Mouse (Mus musculus): ENCODE results near the gene Racgap1. TPM values are rescaled to one million over a fixed set of nuclear protein-coding genes. Genes with fewer than 3 reads are reported as not detected.
A peak's percentile ranks its signal among the peaks of the same experiment; 100 is the strongest.

The Racgap1 gene
- polyA plus RNA-seq, 1 experiment from 2014 or later, result 35.9 TPM

GRCm38 (mm10) chr15:99691976-99692375 lies 40.5 kb upstream of the Racgap1 start:
- ATAC-seq (ENCODE audit: low FRiP score, low TSS enrichment), result no peak
- WGBS, result 34% methylated on average over 9 of the region's 9 CpGs
- H3K9ac ChIP-seq (ENCODE audit: low read length), result no peak overlapping the region

GRCm38 (mm10) chr15:99690924-99691323 lies 39.5 kb upstream of the Racgap1 start:
- ATAC-seq (ENCODE audit: low FRiP score, low TSS enrichment) (no peak), DNase-seq (ENCODE audit: low spot score) (no peak)
- H3K9ac ChIP-seq (ENCODE audit: low read length), result no peak overlapping the region
- no peaks in the 10 kb centered on the region for H3K4me1 ChIP-seq (replicated peaks; ENCODE audit: control insufficient read depth, insufficient read depth)
- H3K27ac ChIP-seq (replicated peaks), result no peak overlapping the region
- no peak for TF ChIP-seq CTCF (IDR thresholded peaks at IDR 0.05; ENCODE audit: low read depth)
- no peak overlapping the region for H3K4me2 ChIP-seq (replicated peaks; ENCODE audit: low read depth)
- H3K27me3 ChIP-seq (ENCODE audit: control insufficient read depth, insufficient read depth, low read length), result no peaks in the 10 kb centered on the region
- no peak overlapping the region for H3K4me3 ChIP-seq (ENCODE audit: low read depth, low read length)
- 20% methylated on average over 4 of the region's 4 CpGs for WGBS
- no peaks in the 10 kb centered on the region for H3K36me3 ChIP-seq (ENCODE audit: control insufficient read depth, insufficient read depth, low read length)
- no peaks in the 10 kb centered on the region for H3K9me3 ChIP-seq (ENCODE audit: control insufficient read depth, low read length)

More at GRCm38 (mm10) chr15:99691976-99692375, 40.5 kb upstream of the Racgap1 start:
- TF ChIP-seq CTCF (IDR thresholded peaks at IDR 0.05; ENCODE audit: low read depth) (no peak), EP300 (optimal IDR thresholded peaks at IDR 0.05) (no peak)
- Histone ChIP-seq H3K4me1 (replicated peaks; ENCODE audit: control insufficient read depth, insufficient read depth) (no peaks in the 10 kb centered on the region), H3K9me3 (ENCODE audit: control insufficient read depth, low read length) (no peaks in the 10 kb centered on the region), H3K36me3 (ENCODE audit: control insufficient read depth, insufficient read depth, low read length) (no peaks in the 10 kb centered on the region), H3K27ac (replicated peaks) (no peak overlapping the region), H3K27me3 (ENCODE audit: control insufficient read depth, insufficient read depth, low read length) (no peaks in the 10 kb centered on the region), H3K4me3 (ENCODE audit: low read depth, low read length) (no peak overlapping the region), H3K4me2 (replicated peaks; ENCODE audit: low read depth) (no peak overlapping the region)
- DNase-seq (ENCODE audit: low spot score), result no peak

- 3% methylated on average over 4 of the region's 4 CpGs for WGBS
- Histone ChIP-seq H3K4me1 (replicated peaks; ENCODE audit: control insufficient read depth, insufficient read depth) (no peaks in the 10 kb centered on the region), H3K9ac (ENCODE audit: low read length) (no peak overlapping the region), H3K4me3 (ENCODE audit: low read depth, low read length) (no peak overlapping the region), H3K36me3 (ENCODE audit: control insufficient read depth, insufficient read depth, low read length) (no peaks in the 10 kb centered on the region), H3K4me2 (replicated peaks; ENCODE audit: low read depth) (no peak overlapping the region), H3K9me3 (ENCODE audit: control insufficient read depth, low read length) (no peaks in the 10 kb centered on the region), H3K27ac (replicated peaks) (no peak overlapping the region), H3K27me3 (ENCODE audit: control insufficient read depth, insufficient read depth, low read length) (no peaks in the 10 kb centered on the region)
- DNase-seq (ENCODE audit: low spot score) (peak; percentile 57), ATAC-seq (ENCODE audit: low FRiP score, low TSS enrichment) (peak; percentile 59; the same call in 1 of the 2 replicates)
- peak; percentile 96 for TF ChIP-seq CTCF (IDR thresholded peaks at IDR 0.05; ENCODE audit: low read depth)
- TF ChIP-seq EP300 (optimal IDR thresholded peaks at IDR 0.05), result no peak
These were observed 37.3 kb upstream of the Racgap1 start for GRCm38 (mm10) chr15:99688712-99689111.

GRCm38 (mm10) chr15:99684156-99684555 lies 32.7 kb upstream of the Racgap1 start:
- H3K4me2 ChIP-seq (replicated peaks; ENCODE audit: low read depth), result no peak overlapping the region
- TF ChIP-seq EP300 (optimal IDR thresholded peaks at IDR 0.05) (no peak), CTCF (IDR thresholded peaks at IDR 0.05; ENCODE audit: low read depth) (no peak)
- no peak overlapping the region for H3K27ac ChIP-seq (replicated peaks)
- H3K36me3 ChIP-seq (ENCODE audit: control insufficient read depth, insufficient read depth, low read length), result no peaks in the 10 kb centered on the region
- H3K4me3 ChIP-seq (ENCODE audit: low read depth, low read length), result no peak overlapping the region
- no peaks in the 10 kb centered on the region for H3K9me3 ChIP-seq (ENCODE audit: control insufficient read depth, low read length)
- H3K27me3 ChIP-seq (ENCODE audit: control insufficient read depth, insufficient read depth, low read length), result no peaks in the 10 kb centered on the region
- DNase-seq (ENCODE audit: low spot score) (no peak), ATAC-seq (ENCODE audit: low FRiP score, low TSS enrichment) (no peak)
- no peak overlapping the region for H3K9ac ChIP-seq (ENCODE audit: low read length)
- WGBS, result 86% methylated on average over 5 of the region's 5 CpGs
- H3K4me1 ChIP-seq (replicated peaks; ENCODE audit: control insufficient read depth, insufficient read depth), result no peaks in the 10 kb centered on the region

- TF ChIP-seq CTCF (IDR thresholded peaks at IDR 0.05; ENCODE audit: low read depth), result peak; percentile 53
- TF ChIP-seq EP300 (optimal IDR thresholded peaks at IDR 0.05), result no peak
- no peak overlapping the region for H3K27ac ChIP-seq (replicated peaks)
These were observed 31.4 kb upstream of the Racgap1 start for GRCm38 (mm10) chr15:99682880-99683279.

GRCm38 (mm10) chr15:99679008-99679407 lies 27.6 kb upstream of the Racgap1 start:
- no peaks in the 10 kb centered on the region for H3K4me1 ChIP-seq (replicated peaks; ENCODE audit: control insufficient read depth, insufficient read depth)
- no peak for DNase-seq (ENCODE audit: low spot score)
- H3K36me3 ChIP-seq (ENCODE audit: control insufficient read depth, insufficient read depth, low read length), result no peaks in the 10 kb centered on the region
- no peak overlapping the region for H3K4me2 ChIP-seq (replicated peaks; ENCODE audit: low read depth)
- WGBS, result 59% methylated on average over 7 of the region's 7 CpGs
- no peak for ATAC-seq (ENCODE audit: low FRiP score, low TSS enrichment)
- no peaks in the 10 kb centered on the region for H3K9me3 ChIP-seq (ENCODE audit: control insufficient read depth, low read length)
- TF ChIP-seq CTCF (IDR thresholded peaks at IDR 0.05; ENCODE audit: low read depth) (no peak), EP300 (optimal IDR thresholded peaks at IDR 0.05) (no peak)
- H3K4me3 ChIP-seq (ENCODE audit: low read depth, low read length), result no peak overlapping the region
- no peak overlapping the region for H3K27ac ChIP-seq (replicated peaks)
- no peak overlapping the region for H3K9ac ChIP-seq (ENCODE audit: low read length)
- no peaks in the 10 kb centered on the region for H3K27me3 ChIP-seq (ENCODE audit: control insufficient read depth, insufficient read depth, low read length)

More at GRCm38 (mm10) chr15:99682880-99683279, 31.4 kb upstream of the Racgap1 start:
- no peaks in the 10 kb centered on the region for H3K4me1 ChIP-seq (replicated peaks; ENCODE audit: control insufficient read depth, insufficient read depth)
- H3K9me3 ChIP-seq (ENCODE audit: control insufficient read depth, low read length), result no peaks in the 10 kb centered on the region
- H3K4me2 ChIP-seq (replicated peaks; ENCODE audit: low read depth), result no peak overlapping the region
- H3K4me3 ChIP-seq (ENCODE audit: low read depth, low read length), result no peak overlapping the region
- H3K27me3 ChIP-seq (ENCODE audit: control insufficient read depth, insufficient read depth, low read length), result no peaks in the 10 kb centered on the region
- no peak for ATAC-seq (ENCODE audit: low FRiP score, low TSS enrichment)
- WGBS, result 91% methylated on average over 7 of the region's 7 CpGs
- H3K9ac ChIP-seq (ENCODE audit: low read length), result no peak overlapping the region
- no peak for DNase-seq (ENCODE audit: low spot score)
- no peaks in the 10 kb centered on the region for H3K36me3 ChIP-seq (ENCODE audit: control insufficient read depth, insufficient read depth, low read length)
